Mouse (Mus musculus): ENCODE results near the gene Ndufa10.

The Ndufa10 gene

DNA sequence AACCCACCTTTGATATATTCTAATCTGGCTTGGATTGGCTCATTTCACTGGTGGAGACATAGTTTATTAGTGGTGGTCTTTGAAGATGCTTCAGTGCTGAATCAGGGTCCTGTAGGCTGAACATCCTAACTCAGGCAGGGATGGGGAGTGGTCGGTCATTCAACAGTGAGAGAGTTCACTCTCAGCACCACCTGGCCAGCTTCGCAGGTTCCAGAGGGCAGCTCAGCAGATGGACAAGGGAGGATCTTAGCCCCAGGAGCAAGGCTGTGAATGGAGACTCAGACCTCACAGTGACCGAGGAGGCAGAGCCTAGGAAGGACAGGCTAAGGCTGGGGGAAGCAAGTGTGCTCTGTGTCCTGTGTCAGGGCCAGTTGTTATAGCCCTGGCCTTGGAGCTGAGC is 42.2 kb downstream of the Ndufa10 start:
- no peak for DNase-seq (ENCODE audit: low spot score)

DNA sequence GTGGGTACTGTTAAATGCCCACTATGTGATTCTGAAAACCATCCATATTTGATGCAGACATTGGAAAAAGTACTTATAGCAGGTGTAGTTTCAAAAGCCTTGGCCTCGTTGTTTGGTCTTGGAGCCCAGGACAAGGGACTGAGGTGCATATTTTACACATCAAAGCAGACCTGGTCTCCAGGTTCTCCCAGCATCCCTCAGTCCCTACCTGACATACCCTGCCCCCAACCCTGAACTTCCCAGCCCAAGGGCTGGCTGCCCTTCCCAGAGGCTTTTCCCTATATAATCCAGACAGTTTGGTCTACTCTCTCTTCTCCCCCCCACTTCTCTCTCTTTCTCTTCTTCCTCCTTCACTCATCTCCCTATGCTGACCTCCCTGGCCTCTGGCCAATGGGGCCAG is 42.7 kb downstream of the Ndufa10 start:
- DNase-seq (ENCODE audit: low spot score): no peak

DNA sequence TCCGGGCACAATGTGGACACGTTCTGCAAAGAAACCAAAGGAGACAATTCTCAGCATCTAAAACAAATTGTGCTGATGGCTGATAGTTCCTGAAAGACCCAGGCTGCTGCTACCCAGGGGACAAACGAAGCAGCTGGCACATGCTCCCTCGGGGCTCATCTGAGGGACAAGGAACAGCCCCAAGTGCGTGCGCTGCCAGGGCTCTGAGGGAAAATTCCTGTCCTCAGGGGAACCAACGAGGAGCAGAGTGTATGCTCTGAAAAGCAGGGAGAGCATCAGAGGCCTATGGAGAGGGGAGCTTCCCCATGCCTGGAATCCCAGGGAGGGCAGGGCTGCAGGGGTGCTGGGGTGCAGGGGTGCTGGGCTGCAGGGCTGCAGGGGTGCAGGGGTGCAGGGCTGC is 48.9 kb downstream of the Ndufa10 start:
- DNase-seq (ENCODE audit: low spot score): no peak

DNA sequence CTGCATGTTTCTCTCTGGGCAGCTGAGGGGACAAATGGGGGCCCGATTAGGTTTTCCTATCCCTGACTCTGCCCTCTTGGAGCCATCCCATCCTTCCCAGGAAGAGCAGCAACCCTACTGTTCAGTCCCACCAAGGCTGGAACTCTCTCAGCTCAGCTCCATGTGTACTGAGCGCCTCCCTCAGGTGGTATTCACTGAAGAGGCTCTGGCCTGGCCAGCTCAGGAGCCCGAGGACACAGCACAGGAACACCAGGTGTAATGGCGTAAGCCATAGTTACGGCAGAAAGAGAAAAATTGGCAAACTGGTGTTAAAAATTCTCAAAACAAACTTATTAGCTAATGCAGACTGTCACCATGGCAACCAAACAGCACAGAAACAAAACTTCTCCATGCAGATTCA is 68.5 kb downstream of the Ndufa10 start:
- no peak for DNase-seq (ENCODE audit: low spot score)

- no peak for DNase-seq (ENCODE audit: low spot score)
Observed at GRCm38 (mm10) chr1:92400556-92400955, 73.1 kb downstream of the Ndufa10 start.

DNA sequence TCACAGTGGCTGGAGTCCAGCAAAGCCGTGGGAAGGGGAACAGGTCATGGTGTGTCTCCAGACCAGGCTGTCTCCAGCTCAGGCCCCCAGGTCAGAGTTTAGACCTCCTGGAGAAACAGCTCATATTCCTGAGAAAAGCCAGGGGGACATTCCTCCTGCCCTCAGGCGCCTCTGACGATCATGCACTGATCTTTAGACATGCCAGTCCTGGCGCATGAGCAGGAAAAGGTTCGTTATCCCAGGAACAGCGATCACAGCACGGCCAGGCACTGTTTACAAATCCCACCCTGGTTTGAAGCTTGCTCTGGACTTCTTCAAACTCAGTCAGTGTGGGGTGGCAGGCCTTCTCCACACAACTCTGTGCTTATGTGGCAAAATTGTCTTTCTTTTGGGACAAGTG is 75.1 kb downstream of the Ndufa10 start:
- no peak for DNase-seq (ENCODE audit: low spot score)

DNA sequence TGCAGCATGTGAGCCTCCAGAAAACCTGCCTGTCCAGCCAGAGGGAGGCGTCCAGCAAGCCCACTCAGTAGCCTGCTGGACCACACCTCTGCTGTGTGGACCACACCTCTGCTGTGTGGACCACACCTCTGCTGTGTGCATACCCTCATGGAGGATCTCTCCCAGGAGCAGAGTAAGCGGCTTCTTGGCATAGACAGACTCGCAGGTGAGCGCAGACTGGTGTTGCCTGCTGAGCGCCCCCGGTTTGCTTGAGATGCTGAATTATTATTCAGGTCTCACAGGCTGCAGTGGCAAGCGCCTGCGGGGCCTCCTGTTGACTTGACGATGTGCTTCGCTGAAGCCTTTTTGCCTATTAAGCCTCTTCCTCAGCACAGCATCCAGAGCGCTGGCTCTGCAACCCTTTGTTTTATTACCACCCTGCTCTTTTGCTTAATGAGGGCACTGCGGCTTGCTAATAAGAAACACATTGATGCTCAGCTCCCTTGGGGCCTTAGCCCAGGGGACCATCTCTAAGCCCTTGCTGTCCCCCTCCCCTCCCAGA is 76.1 kb downstream of the Ndufa10 start:
- no peak for DNase-seq (ENCODE audit: low spot score)

GRCm38 (mm10) chr1:92394279-92394678 is 79.4 kb downstream of the Ndufa10 start:
- no peak for DNase-seq (ENCODE audit: low spot score)

DNA sequence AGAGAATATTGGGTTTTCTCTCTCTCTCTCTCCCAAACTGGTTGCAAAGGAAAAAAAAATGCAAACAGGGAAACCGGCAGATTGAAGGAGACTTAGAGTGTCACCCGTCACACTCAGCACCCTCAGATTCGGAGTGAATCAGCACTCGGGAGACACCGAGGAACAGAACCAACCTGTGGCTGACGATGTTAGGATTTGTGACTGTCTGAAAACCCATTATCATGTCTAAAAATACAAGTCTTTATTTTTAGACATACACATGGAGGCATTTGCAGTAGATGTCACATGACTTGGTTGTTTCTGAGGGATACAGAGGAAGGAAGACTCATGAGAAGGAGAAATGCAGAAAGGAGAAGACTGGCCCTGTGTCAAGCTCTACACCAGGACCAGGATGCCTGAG is 80.5 kb downstream of the Ndufa10 start:
- DNase-seq (ENCODE audit: low spot score): no peak
